ENCODE assay signal across 12 mouse cellular contexts in the genomic region with DNA sequence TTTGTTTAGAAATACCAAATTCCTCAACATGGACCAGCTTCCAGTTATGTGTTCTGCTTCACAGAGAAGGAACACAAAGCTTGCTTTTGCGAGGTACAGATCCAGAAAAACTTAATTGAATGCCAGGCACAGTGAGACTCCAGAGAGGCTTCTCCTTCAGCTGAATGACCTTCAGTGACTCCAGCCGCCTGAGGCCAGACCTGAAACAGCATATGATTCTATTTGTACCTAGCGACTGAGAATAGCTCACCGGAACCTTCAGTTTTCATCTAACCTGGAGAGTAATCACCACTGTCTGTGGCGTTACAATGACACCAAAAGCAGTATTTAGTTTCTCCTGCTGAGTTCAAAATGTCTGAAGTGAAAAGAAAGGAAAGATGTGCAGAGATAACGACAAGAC.
"Had no signal": no experiment of that assay in that cellular context is flagged by ENCODE, and none has a peak within 500 bp of the region (broad histone marks: within the 10 kb centered on the region; RNA-seq: fewer than 3 reads in every experiment).

No protein-coding gene starts in this region.

- H3K9ac ChIP-seq: limb, embryonic 15.5 days; liver, embryonic 12.5 days; lung, embryonic 14.5 days; midbrain, embryonic 15.5 days had no signal

- H3K36me3 ChIP-seq: limb, embryonic 15.5 days; liver, embryonic 12.5 days; midbrain, embryonic 10.5 days; midbrain, embryonic 15.5 days had no signal

- H3K27me3 ChIP-seq: limb, embryonic 15.5 days; liver, embryonic 12.5 days; midbrain, embryonic 15.5 days had no signal

- H3K4me1 ChIP-seq: limb, embryonic 15.5 days; liver, embryonic 12.5 days; midbrain, embryonic 10.5 days; midbrain, embryonic 15.5 days had no signal

- H3K4me2 ChIP-seq: limb, embryonic 15.5 days; liver, embryonic 12.5 days; lung, embryonic 14.5 days; midbrain, embryonic 15.5 days had no signal

- ATAC-seq: liver, embryonic 12.5 days; midbrain, embryonic 15.5 days had no signal

- H3K4me3 ChIP-seq: limb, embryonic 15.5 days; liver, embryonic 12.5 days; midbrain, embryonic 10.5 days; midbrain, embryonic 15.5 days had no signal

- DNase-seq: kidney, postnatal 25 days; layer of hippocampus, adult 9-11 months; layer of hippocampus, postnatal 36 days; lung, embryonic 14.5 days; lung, postnatal 10 days; lung, postnatal 4 days; right cerebral cortex, postnatal 14 days; thymus, postnatal 36 days had no signal

- H3K9me3 ChIP-seq: limb, embryonic 15.5 days; liver, embryonic 12.5 days; midbrain, embryonic 10.5 days; midbrain, embryonic 15.5 days had no signal

- H3K27ac ChIP-seq: limb, embryonic 15.5 days; liver, embryonic 12.5 days; midbrain, embryonic 10.5 days; midbrain, embryonic 15.5 days had no signal
